Mouse (Mus musculus): ENCODE measurements around the gene Zc3h7b.

GRCm38 (mm10) chr15:81713742-81714141 lies 31.1 kb upstream of the Zc3h7b start:
- no peak for TF ChIP-seq CTCF (IDR thresholded peaks at IDR 0.05; ENCODE audit: extremely low read depth, insufficient read depth, insufficient read length, insufficient replicate concordance)
- TF ChIP-seq POLR2A (IDR thresholded peaks at IDR 0.05; ENCODE audit: low read depth, low read length) = no peak

All from spleen, adult 2 months (tissue).